Mouse (Mus musculus): ENCODE measurements around the gene Zfp385a. TPM values are rescaled to one million over a fixed set of nuclear protein-coding genes. Genes with fewer than 3 reads are reported as not detected.
A peak's percentile ranks its signal among the peaks of the same experiment; 100 is the strongest.

Gene Zfp385a
- polyA plus RNA-seq, 2 experiments: 16.4 to 23.4 TPM

DNA sequence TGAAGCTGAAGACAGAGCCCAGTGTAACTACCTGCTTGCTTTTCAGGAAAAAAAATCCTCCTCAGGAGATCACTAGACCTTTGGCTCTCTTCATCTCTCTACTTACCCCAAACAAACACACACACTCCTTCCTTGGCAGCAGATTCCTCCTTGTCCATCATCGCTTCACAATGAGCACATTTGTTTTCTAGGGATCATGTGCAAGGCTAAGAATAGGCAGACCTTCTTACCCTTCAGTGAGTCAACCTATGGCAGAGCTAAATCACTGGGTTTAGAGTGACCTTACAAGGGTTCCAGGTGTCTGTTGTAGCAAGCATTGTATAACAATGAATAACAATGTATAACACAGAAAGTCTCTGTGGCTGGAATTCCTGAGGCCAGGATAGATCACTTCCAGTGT lies 31.8 kb upstream of the Zfp385a start:
- no peak overlapping the region for H3K9ac ChIP-seq (ENCODE audit: low read depth, low read length, severe bottlenecking)
- no peaks in the 10 kb centered on the region for H3K9me3 ChIP-seq (ENCODE audit: control insufficient read depth, low read length)
- H3K4me1 ChIP-seq (ENCODE audit: control insufficient read depth, insufficient read depth, low read length): peaks cover 26% of the 10 kb centered on the region
- H3K36me3 ChIP-seq (ENCODE audit: control insufficient read depth, insufficient read depth, low read length): no peaks in the 10 kb centered on the region
- H3K27me3 ChIP-seq (ENCODE audit: control insufficient read depth, insufficient read depth, low read length): no peaks in the 10 kb centered on the region
- H3K4me3 ChIP-seq (replicated peaks; ENCODE audit: low read length): no peak overlapping the region
- no peak for DNase-seq (ENCODE audit: low spot score)
- ATAC-seq (ENCODE audit: low FRiP score, low read depth): no peak
- H3K27ac ChIP-seq (replicated peaks; ENCODE audit: low read depth, low read length): peak overlapping the region; percentile 21; the same call in 1 of the 2 replicates
- no peak for TF ChIP-seq POLR2A (IDR thresholded peaks at IDR 0.05; ENCODE audit: borderline replicate concordance, extremely low read depth, insufficient read depth, insufficient read length)
- no peak overlapping the region for H3K4me2 ChIP-seq (replicated peaks; ENCODE audit: low read depth, low read length, severe bottlenecking)
- WGBS: 81% methylated on average over 1 of the region's 1 CpGs

GRCm38 (mm10) chr15:103371208-103371607 lies 31.3 kb upstream of the Zfp385a start:
- Histone ChIP-seq H3K27ac (replicated peaks; ENCODE audit: low read depth, low read length) (peak overlapping the region; percentile 21; the same call in 1 of the 2 replicates), H3K4me1 (ENCODE audit: control insufficient read depth, insufficient read depth, low read length) (peaks cover 23% of the 10 kb centered on the region), H3K9me3 (ENCODE audit: control insufficient read depth, low read length) (no peaks in the 10 kb centered on the region), H3K4me2 (replicated peaks; ENCODE audit: low read depth, low read length, severe bottlenecking) (no peak overlapping the region), H3K4me3 (replicated peaks; ENCODE audit: low read length) (no peak overlapping the region), H3K9ac (ENCODE audit: low read depth, low read length, severe bottlenecking) (no peak overlapping the region), H3K36me3 (ENCODE audit: control insufficient read depth, insufficient read depth, low read length) (no peaks in the 10 kb centered on the region), H3K27me3 (ENCODE audit: control insufficient read depth, insufficient read depth, low read length) (no peaks in the 10 kb centered on the region)
- no peak for TF ChIP-seq POLR2A (IDR thresholded peaks at IDR 0.05; ENCODE audit: borderline replicate concordance, extremely low read depth, insufficient read depth, insufficient read length)
- peak; percentile 34; the same call in 1 of the 2 replicates for ATAC-seq (ENCODE audit: low FRiP score, low read depth)
- WGBS: 10% methylated on average over 2 of the region's 2 CpGs
- peak; percentile 63 for DNase-seq (ENCODE audit: low spot score)

- Histone ChIP-seq H3K27ac (replicated peaks; ENCODE audit: low read depth, low read length) (no peak overlapping the region), H3K4me3 (replicated peaks; ENCODE audit: low read length) (no peak overlapping the region), H3K36me3 (ENCODE audit: control insufficient read depth, insufficient read depth, low read length) (no peaks in the 10 kb centered on the region), H3K9me3 (ENCODE audit: control insufficient read depth, low read length) (no peaks in the 10 kb centered on the region), H3K4me1 (ENCODE audit: control insufficient read depth, insufficient read depth, low read length) (peaks cover 23% of the 10 kb centered on the region), H3K4me2 (replicated peaks; ENCODE audit: low read depth, low read length, severe bottlenecking) (no peak overlapping the region), H3K9ac (ENCODE audit: low read depth, low read length, severe bottlenecking) (no peak overlapping the region), H3K27me3 (ENCODE audit: control insufficient read depth, insufficient read depth, low read length) (no peaks in the 10 kb centered on the region)
- ATAC-seq (ENCODE audit: low FRiP score, low read depth) (no peak), DNase-seq (ENCODE audit: low spot score) (no peak)
- WGBS: 37% methylated on average over 4 of the region's 4 CpGs
- no peak for TF ChIP-seq POLR2A (IDR thresholded peaks at IDR 0.05; ENCODE audit: borderline replicate concordance, extremely low read depth, insufficient read depth, insufficient read length)
Observed at GRCm38 (mm10) chr15:103370462-103370861, 30.6 kb upstream of the Zfp385a start.

DNA sequence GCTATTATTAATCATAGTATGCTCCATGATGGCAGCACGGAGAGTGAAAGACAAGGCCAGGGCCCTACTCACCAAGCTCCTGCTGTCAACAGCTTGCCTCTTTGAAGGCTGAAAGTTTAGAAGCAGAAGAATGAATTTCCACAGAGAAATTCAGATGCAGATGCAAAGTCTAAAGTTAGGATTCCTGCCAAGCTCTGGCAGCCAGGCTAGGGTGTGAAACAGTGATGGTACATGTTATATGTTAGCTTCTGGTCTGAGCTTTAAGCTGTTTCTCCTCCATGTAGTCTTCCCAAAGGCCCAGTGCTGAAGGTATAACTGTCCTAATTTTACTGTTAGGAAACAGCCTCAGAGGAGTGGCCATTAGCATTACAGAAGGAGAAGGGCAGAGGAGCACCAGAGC lies 29.2 kb upstream of the Zfp385a start:
- no peak overlapping the region for H3K9ac ChIP-seq (ENCODE audit: low read depth, low read length, severe bottlenecking)
- H3K27me3 ChIP-seq (ENCODE audit: control insufficient read depth, insufficient read depth, low read length): no peaks in the 10 kb centered on the region
- H3K4me3 ChIP-seq (replicated peaks; ENCODE audit: low read length): no peak overlapping the region
- no peaks in the 10 kb centered on the region for H3K9me3 ChIP-seq (ENCODE audit: control insufficient read depth, low read length)
- peaks cover 32% of the 10 kb centered on the region for H3K4me1 ChIP-seq (ENCODE audit: control insufficient read depth, insufficient read depth, low read length)
- no peak for TF ChIP-seq POLR2A (IDR thresholded peaks at IDR 0.05; ENCODE audit: borderline replicate concordance, extremely low read depth, insufficient read depth, insufficient read length)
- H3K36me3 ChIP-seq (ENCODE audit: control insufficient read depth, insufficient read depth, low read length): no peaks in the 10 kb centered on the region
- 76% methylated on average over 1 of the region's 1 CpGs for WGBS
- no peak overlapping the region for H3K4me2 ChIP-seq (replicated peaks; ENCODE audit: low read depth, low read length, severe bottlenecking)
- no peak for ATAC-seq (ENCODE audit: low FRiP score, low read depth)
- no peak overlapping the region for H3K27ac ChIP-seq (replicated peaks; ENCODE audit: low read depth, low read length)
- no peak for DNase-seq (ENCODE audit: low spot score)

DNA sequence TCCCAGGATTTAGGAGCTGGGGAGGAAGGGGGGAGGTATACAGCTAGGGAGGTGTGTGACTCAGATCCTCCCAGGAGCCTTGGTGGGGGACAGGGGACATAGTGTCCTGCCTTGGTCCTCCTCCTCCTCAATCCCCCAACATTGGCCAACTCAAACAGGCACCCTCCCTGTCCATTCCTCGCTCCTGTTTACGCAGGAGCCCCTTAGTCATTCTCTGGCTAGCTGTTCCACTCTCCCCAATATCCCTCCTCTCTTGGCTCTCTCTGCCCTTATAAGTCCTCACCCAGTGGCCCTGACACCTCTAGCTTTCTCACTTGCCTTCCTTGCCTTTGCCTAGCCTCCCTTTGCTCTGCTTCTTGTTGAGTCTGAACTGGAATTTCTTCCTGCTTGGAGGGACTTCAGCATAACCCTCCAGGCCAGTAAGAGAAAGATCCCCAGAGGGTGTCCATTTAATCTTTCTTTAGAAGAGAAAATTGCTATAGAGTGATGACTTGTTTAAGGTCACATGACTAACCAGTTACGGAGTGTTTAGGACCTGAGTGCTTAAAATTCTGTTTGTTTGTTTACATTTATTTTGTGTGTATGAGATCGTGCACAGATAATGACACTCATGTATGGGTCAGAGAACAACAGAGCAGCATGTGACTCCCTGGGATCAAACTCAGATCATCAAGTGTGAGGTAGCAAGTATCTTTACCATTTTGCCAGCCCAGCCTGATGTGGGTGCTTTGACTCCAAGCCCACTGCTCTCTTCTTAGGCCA lies 28.5 kb upstream of the Zfp385a start:
- Histone ChIP-seq H3K4me3 (replicated peaks; ENCODE audit: low read length) (no peak overlapping the region), H3K4me2 (replicated peaks; ENCODE audit: low read depth, low read length, severe bottlenecking) (no peak overlapping the region), H3K27ac (replicated peaks; ENCODE audit: low read depth, low read length) (no peak overlapping the region; the same call in 1 of the 2 replicates), H3K9ac (ENCODE audit: low read depth, low read length, severe bottlenecking) (no peak overlapping the region), H3K27me3 (ENCODE audit: control insufficient read depth, insufficient read depth, low read length) (no peaks in the 10 kb centered on the region), H3K4me1 (ENCODE audit: control insufficient read depth, insufficient read depth, low read length) (peaks cover 32% of the 10 kb centered on the region), H3K9me3 (ENCODE audit: control insufficient read depth, low read length) (no peaks in the 10 kb centered on the region), H3K36me3 (ENCODE audit: control insufficient read depth, insufficient read depth, low read length) (no peaks in the 10 kb centered on the region)
- TF ChIP-seq POLR2A (IDR thresholded peaks at IDR 0.05; ENCODE audit: borderline replicate concordance, extremely low read depth, insufficient read depth, insufficient read length): no peak
- ATAC-seq (ENCODE audit: low FRiP score, low read depth) (no peak), DNase-seq (ENCODE audit: low spot score) (no peak)
- 69% methylated on average over 4 of the region's 4 CpGs for WGBS
